Mouse (Mus musculus) thymus, postnatal 25 days (tissue): ENCODE results near the gene Tbca.

Source experiments
- DNase-seq: peaks from one replicate; pipeline ENCODE4 v3.0.0; 2022

Gene Tbca

DNA sequence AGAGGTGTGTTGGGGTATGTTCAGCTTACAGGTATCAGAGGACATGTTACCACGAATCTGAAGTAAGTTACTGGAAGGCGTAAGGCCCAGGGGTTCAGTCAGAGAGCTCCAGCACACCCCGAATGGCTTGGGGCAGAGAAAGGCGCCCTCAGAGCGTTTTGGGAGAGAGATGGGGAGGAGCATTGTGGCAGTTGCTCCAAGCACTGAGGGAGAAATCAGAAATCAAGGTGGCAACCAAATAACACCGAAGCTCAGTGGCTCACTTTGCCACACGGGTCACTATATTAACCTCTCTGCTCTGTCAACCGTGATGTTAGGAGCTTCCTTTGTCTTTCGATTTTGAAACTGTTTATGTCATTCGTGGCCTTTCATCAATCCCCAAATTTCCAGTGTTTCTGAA is 93.5 kb downstream of the Tbca start:
- DNase-seq: no peak

DNA sequence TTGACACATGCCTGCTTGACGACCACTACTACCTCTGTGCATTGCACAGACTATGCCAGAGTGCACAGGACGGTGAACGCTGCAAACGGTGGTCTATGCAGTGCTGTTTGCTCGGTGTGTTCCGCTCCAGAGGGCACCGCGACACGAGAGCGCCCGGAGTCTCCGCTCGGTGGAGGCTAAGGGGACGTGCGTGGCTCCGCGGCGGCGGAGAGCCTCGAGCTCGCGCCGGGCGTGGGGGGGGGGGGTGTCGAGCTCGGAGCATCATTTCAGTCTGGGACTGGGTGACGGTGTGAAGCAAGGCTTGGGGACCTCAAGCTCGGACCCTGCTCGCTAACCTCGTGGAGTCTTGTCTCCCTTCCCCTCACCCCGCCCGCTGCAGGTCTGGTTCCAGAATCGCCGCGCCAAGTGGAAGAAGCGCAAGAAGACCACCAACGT is 94.0 kb downstream of the Tbca start:
- DNase-seq: no peak

DNA sequence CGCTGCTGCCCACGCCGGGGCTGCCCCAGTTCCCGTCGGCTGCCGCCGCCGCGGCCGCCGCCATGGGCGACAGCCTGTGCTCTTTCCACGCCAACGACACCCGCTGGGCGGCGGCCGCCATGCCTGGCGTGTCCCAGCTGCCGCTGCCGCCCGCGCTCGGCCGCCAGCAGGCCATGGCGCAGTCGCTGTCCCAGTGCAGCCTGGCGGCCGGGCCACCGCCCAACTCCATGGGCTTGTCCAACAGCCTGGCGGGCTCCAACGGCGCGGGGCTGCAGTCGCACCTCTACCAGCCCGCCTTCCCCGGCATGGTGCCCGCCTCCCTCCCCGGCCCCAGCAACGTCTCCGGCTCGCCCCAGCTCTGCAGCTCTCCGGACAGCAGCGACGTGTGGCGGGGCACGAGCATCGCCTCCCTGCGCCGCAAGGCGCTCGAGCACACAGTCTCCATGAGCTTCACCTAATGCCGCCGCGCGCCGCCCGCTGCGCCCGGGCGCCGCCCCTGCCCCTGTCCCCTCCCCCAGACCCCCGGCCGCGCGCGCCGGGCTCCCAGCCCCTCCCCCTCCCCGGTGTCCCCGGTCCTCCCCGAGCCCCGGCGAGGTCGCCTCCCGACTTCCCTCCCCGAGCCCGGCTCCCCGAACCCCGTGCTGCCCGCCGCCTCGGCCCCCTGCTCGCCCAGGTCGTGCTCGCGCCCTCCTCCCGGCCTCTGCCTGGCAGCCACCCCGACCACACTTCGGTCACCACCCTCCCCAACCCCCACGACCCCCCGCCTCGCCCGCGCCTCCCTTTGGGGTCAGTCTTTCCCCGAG is 94.7 kb downstream of the Tbca start:
- DNase-seq: no peak

DNA sequence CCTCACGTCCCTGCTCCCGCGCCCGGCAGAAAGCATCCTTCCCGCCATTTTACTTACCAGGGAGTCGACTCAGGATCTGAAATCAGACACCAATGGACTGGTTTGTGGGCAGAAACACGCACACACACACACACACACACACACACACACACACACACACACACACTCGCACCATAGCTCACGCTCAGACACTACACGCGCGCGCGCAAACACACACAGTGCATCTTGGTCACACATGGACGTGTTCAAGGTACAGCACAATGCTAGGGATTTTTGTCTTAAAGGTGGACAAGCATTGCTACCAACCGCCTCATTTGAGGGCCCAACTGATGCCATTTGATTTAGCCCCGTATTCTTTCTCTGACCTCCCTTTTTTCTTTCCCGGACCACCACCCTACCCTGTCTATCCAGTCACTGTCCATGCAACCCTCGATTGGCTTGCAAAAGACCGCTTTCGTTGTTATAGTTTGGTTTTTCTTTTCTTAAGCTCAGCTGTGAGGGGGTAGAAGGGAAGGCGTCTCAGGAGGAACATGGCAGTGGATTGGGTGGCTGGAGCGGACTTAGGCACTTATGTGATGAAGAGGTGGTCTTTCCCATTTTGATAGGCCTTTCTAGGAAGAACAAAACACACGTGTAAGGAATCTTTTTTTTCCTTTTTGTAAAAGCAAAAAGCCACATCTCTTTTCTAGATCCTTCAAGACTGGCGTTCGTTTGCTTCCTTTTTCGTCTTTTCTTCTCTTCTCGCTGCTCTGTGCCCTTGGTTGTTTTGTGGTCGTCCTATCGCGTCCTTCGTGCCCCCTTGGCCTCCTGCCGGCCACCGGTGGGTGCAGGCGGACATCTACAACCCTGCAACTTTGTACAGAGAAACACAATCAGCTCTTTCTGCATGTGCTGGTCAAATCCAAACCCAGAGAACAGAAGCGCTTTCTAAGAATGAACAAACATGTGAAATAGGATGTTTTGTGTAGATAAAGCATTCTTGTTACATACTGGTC is 95.6 kb downstream of the Tbca start:
- DNase-seq: no peak

DNA sequence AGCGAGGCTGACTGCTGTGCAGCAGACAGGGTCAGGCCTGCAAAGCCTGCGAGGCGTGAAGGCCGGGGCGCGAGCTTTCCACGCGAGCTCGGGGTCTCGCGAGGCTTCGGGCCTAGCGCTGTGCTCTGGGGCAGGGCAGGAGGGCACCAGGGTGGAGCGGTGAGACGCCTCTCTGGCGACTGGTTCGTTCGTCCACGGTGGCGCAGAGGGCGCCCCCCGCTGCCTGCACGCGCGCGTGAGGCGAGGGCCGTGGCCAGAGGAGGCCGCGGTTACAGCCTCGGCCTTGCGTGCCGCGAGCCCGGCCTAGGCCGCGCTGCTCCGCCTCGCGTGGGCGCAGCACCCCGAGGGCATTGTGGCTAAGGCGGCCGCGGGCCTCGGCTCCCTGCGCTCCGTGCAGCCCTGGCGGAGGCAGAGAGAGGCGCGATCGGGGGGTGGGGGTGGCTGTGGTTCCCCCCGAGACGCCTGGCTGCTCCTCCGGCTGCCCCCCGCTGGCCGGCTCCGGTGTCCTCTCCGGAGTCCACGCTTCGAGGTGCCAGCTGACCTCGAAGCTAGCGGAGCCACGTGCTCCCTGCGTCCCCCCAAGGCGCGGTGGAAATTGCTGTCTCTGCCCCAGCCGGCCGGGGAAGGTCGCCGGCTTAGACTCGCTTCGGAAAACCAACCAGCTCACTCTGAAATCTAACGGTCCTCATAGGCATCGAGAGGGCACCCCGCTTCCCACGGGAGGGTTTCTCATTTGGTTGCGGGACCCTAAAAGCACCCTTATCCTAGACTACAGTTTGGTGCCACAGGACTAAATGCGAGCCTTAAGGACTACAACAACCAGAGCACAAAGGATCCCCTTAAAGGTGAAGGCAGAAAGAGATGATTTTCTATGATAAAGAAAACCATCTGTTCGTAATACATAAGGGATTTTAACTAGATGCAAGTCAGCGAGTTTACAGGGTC is 96.9 kb downstream of the Tbca start:
- DNase-seq: no peak
